Comparison of ENCODE assay signal across 10 mouse cellular contexts in genomic region chr6:88809091-88810037, GRCm38 (mm10). TPM values are rescaled to one million over a fixed set of nuclear protein-coding genes. Genes with fewer than 3 reads are reported as not detected.
DNase-seq lines count a peak whose midpoint lies in the region; ATAC-seq and TF ChIP-seq lines count a peak whose summit lies in the region.
"Had no signal": no experiment of that assay in that cellular context is flagged by ENCODE, and none has a peak within 500 bp of the region (broad histone marks: within the 10 kb centered on the region; RNA-seq: fewer than 3 reads in every experiment).

No protein-coding gene starts in this region.

- no peaks in the 10 kb centered on the region for H3K27me3 ChIP-seq in forebrain, embryonic 13.5 days
- H3K27me3 ChIP-seq in forebrain, embryonic 12.5 days: no peaks in the 10 kb centered on the region; the same call in 1 of the 2 replicates
- H3K27me3 ChIP-seq in kidney, embryonic 15.5 days: no peaks in the 10 kb centered on the region
- no peaks in the 10 kb centered on the region for H3K27me3 ChIP-seq in forebrain, embryonic 16.5 days (replicated peaks; ENCODE audit: control insufficient read depth, insufficient read depth, low read length)
- no peaks in the 10 kb centered on the region for H3K27me3 ChIP-seq in lung, postnatal 0 days (replicated peaks; ENCODE audit: insufficient read depth, low read length)
- no peaks in the 10 kb centered on the region for H3K27me3 ChIP-seq in midbrain, embryonic 16.5 days (ENCODE audit: control insufficient read depth, insufficient read depth, low read depth, low read length)

- no peak for TF ChIP-seq CTCF in lung, postnatal 0 days (IDR thresholded peaks at IDR 0.05)

- WGBS in forebrain, embryonic 13.5 days: 82% methylated on average over 23 of the region's 23 CpGs
- 80% methylated on average over 23 of the region's 23 CpGs for WGBS in forebrain, embryonic 12.5 days
- WGBS in kidney, embryonic 15.5 days: 59% methylated on average over 23 of the region's 23 CpGs
- WGBS in forebrain, embryonic 16.5 days: 72% methylated on average over 23 of the region's 23 CpGs
- WGBS in lung, postnatal 0 days: 34% methylated on average over 23 of the region's 23 CpGs
- WGBS in midbrain, embryonic 16.5 days: 74% methylated on average over 23 of the region's 23 CpGs

- no peaks in the 10 kb centered on the region for H3K9me3 ChIP-seq in forebrain, embryonic 13.5 days (replicated peaks)
- H3K9me3 ChIP-seq in forebrain, embryonic 12.5 days: no peaks in the 10 kb centered on the region
- no peaks in the 10 kb centered on the region for H3K9me3 ChIP-seq in kidney, embryonic 15.5 days (replicated peaks)
- H3K9me3 ChIP-seq in forebrain, embryonic 16.5 days (ENCODE audit: control insufficient read depth, low read length): no peaks in the 10 kb centered on the region
- no peaks in the 10 kb centered on the region for H3K9me3 ChIP-seq in lung, postnatal 0 days (ENCODE audit: low read length)
- H3K9me3 ChIP-seq in midbrain, embryonic 16.5 days (replicated peaks; ENCODE audit: control insufficient read depth, low read length, poor library complexity, severe bottlenecking): no peaks in the 10 kb centered on the region

- ATAC-seq in forebrain, embryonic 13.5 days: peak; percentile 38; the same call in 1 of the 2 replicates
- no peak for ATAC-seq in forebrain, embryonic 12.5 days (ENCODE audit: low FRiP score)
- no peak for ATAC-seq in kidney, embryonic 15.5 days (replicated peaks; ENCODE audit: low FRiP score)
- peak; percentile 51; the same call in 1 of the 2 replicates for ATAC-seq in forebrain, embryonic 16.5 days
- peak; percentile 27 for ATAC-seq in lung, postnatal 0 days
- ATAC-seq in midbrain, embryonic 16.5 days: no peak

- no peaks in the 10 kb centered on the region for H3K36me3 ChIP-seq in forebrain, embryonic 13.5 days (ENCODE audit: poor library complexity, severe bottlenecking)
- H3K36me3 ChIP-seq in forebrain, embryonic 12.5 days (replicated peaks): no peaks in the 10 kb centered on the region
- no peaks in the 10 kb centered on the region for H3K36me3 ChIP-seq in kidney, embryonic 15.5 days
- H3K36me3 ChIP-seq in forebrain, embryonic 16.5 days (ENCODE audit: control insufficient read depth, insufficient read depth): no peaks in the 10 kb centered on the region
- no peaks in the 10 kb centered on the region for H3K36me3 ChIP-seq in lung, postnatal 0 days (ENCODE audit: insufficient read depth, low read length)
- no peaks in the 10 kb centered on the region for H3K36me3 ChIP-seq in midbrain, embryonic 16.5 days (ENCODE audit: control insufficient read depth, insufficient read depth, low read length)

- H3K4me3 ChIP-seq in forebrain, embryonic 13.5 days: no peak overlapping the region
- no peak overlapping the region for H3K4me3 ChIP-seq in forebrain, embryonic 12.5 days (replicated peaks)
- H3K4me3 ChIP-seq in kidney, embryonic 15.5 days (replicated peaks): no peak overlapping the region
- no peak overlapping the region for H3K4me3 ChIP-seq in forebrain, embryonic 16.5 days (replicated peaks; ENCODE audit: low read length)
- no peak overlapping the region for H3K4me3 ChIP-seq in lung, postnatal 0 days (ENCODE audit: low read depth, low read length)
- no peak overlapping the region for H3K4me3 ChIP-seq in midbrain, embryonic 16.5 days (ENCODE audit: low read depth, low read length)
- H3K4me3 ChIP-seq: megakaryocyte, embryonic 14.5 days had no signal

- no peak overlapping the region for H3K27ac ChIP-seq in forebrain, embryonic 13.5 days
- H3K27ac ChIP-seq in forebrain, embryonic 12.5 days: no peak overlapping the region
- H3K27ac ChIP-seq in kidney, embryonic 15.5 days: 0 out of 2 replicates have a peak overlapping the region, but pooled peaks have one; percentile 41
- no peak overlapping the region for H3K27ac ChIP-seq in forebrain, embryonic 16.5 days (ENCODE audit: low read length)
- H3K27ac ChIP-seq in lung, postnatal 0 days (ENCODE audit: low read length): no peak overlapping the region
- no peak overlapping the region for H3K27ac ChIP-seq in midbrain, embryonic 16.5 days (ENCODE audit: low read length)

- DNase-seq in kidney, postnatal 25 days: no peak
- DNase-seq in lung, postnatal 0 days (ENCODE audit: low spot score): peak; percentile 37
- DNase-seq in adrenal gland, adult 8-10 months: no peak
- DNase-seq: kidney, postnatal 4 days had no signal

- H3K9ac ChIP-seq in forebrain, embryonic 13.5 days: no peak overlapping the region
- H3K9ac ChIP-seq in forebrain, embryonic 12.5 days: no peak overlapping the region
- no peak overlapping the region for H3K9ac ChIP-seq in kidney, embryonic 15.5 days
- H3K9ac ChIP-seq in forebrain, embryonic 16.5 days (replicated peaks; ENCODE audit: low read depth, low read length): no peak overlapping the region
- H3K9ac ChIP-seq in lung, postnatal 0 days (replicated peaks; ENCODE audit: low read depth): no peak overlapping the region
- no peak overlapping the region for H3K9ac ChIP-seq in midbrain, embryonic 16.5 days (ENCODE audit: low read depth, low read length)

- no peak overlapping the region for H3K4me2 ChIP-seq in forebrain, embryonic 13.5 days
- H3K4me2 ChIP-seq in forebrain, embryonic 12.5 days: no peak overlapping the region
- no peak overlapping the region for H3K4me2 ChIP-seq in kidney, embryonic 15.5 days
- no peak overlapping the region for H3K4me2 ChIP-seq in forebrain, embryonic 16.5 days (ENCODE audit: low read length)
- no peak overlapping the region for H3K4me2 ChIP-seq in lung, postnatal 0 days (replicated peaks; ENCODE audit: low read depth, low read length)
- no peak overlapping the region for H3K4me2 ChIP-seq in midbrain, embryonic 16.5 days (ENCODE audit: low read length)

- no peak for TF ChIP-seq EP300 in lung, postnatal 0 days (IDR thresholded peaks at IDR 0.05)

- no peaks in the 10 kb centered on the region for H3K4me1 ChIP-seq in forebrain, embryonic 13.5 days
- peaks cover 3% of the 10 kb centered on the region; the same call in 1 of the 2 replicates for H3K4me1 ChIP-seq in forebrain, embryonic 12.5 days
- peaks cover 43% of the 10 kb centered on the region for H3K4me1 ChIP-seq in kidney, embryonic 15.5 days
- H3K4me1 ChIP-seq in forebrain, embryonic 16.5 days (replicated peaks; ENCODE audit: control insufficient read depth, insufficient read depth, low read length): 0 out of 2 replicates have a peak, but pooled peaks cover 2% of the 10 kb centered on the region
- H3K4me1 ChIP-seq in lung, postnatal 0 days (ENCODE audit: insufficient read depth, low read depth, low read length): peaks cover 8% of the 10 kb centered on the region; the same call in 1 of the 2 replicates
- H3K4me1 ChIP-seq in midbrain, embryonic 16.5 days (ENCODE audit: control insufficient read depth, insufficient read depth, low read length): no peaks in the 10 kb centered on the region

RNA-seq across cellular contexts. Expression of gene Abtb1, which starts 32.4 kb away (rescaled TPM):
- 32.0 and 32.3 TPM in 2 replicates for polyA plus RNA-seq in forebrain, embryonic 13.5 days (2015; fragmentation: Nextera tagmentation; extraction: Ambion mirVana)
- 23.0 and 23.5 TPM in 2 replicates for polyA plus RNA-seq in forebrain, embryonic 12.5 days (2016; fragmentation: Nextera tagmentation; extraction: Ambion mirVana)
- 32.4 and 35.4 TPM in 2 replicates for polyA plus RNA-seq in kidney, embryonic 15.5 days (2015; fragmentation: Nextera tagmentation; extraction: Ambion mirVana)
- polyA plus RNA-seq in forebrain, embryonic 16.5 days (2015; fragmentation: Nextera tagmentation; extraction: Ambion mirVana): 44.7 and 47.0 TPM in 2 replicates
- polyA plus RNA-seq in lung, postnatal 0 days (2015; fragmentation: Nextera tagmentation; extraction: Ambion mirVana): 59.5 and 70.3 TPM in 2 replicates
- total RNA-seq in adrenal gland, adult 8-10 months (2022): 10 to 100 TPM; 32.5 to 43.7 (median 39.8) TPM
- polyA plus RNA-seq in midbrain, embryonic 16.5 days (2015; fragmentation: Nextera tagmentation; extraction: Ambion mirVana): 37.3 and 40.7 TPM in 2 replicates

Comparison
In these comparisons a context has a peak if more than half of its experiments do, and no peak if none do; other contexts are left out.
1. ATAC-seq: peak in forebrain, embryonic 13.5 days (single experiment), forebrain, embryonic 16.5 days (single experiment) and lung, postnatal 0 days (single experiment); none in forebrain, embryonic 12.5 days (single experiment), kidney, embryonic 15.5 days (single experiment) and midbrain, embryonic 16.5 days (single experiment).